Mouse (Mus musculus) layer of hippocampus, adult 9-11 months (tissue): ENCODE results near the gene Ttc17.
"Not testable (repeated sequence)": the region's sequence is repeated elsewhere in the genome, so short reads cannot be mapped to it uniquely, and the experiment has no call there.

ENCODE experiments used
- DNase-seq: peaks from one replicate; pipeline ENCODE4 v3.0.0; 2022

Ttc17 gene

DNA sequence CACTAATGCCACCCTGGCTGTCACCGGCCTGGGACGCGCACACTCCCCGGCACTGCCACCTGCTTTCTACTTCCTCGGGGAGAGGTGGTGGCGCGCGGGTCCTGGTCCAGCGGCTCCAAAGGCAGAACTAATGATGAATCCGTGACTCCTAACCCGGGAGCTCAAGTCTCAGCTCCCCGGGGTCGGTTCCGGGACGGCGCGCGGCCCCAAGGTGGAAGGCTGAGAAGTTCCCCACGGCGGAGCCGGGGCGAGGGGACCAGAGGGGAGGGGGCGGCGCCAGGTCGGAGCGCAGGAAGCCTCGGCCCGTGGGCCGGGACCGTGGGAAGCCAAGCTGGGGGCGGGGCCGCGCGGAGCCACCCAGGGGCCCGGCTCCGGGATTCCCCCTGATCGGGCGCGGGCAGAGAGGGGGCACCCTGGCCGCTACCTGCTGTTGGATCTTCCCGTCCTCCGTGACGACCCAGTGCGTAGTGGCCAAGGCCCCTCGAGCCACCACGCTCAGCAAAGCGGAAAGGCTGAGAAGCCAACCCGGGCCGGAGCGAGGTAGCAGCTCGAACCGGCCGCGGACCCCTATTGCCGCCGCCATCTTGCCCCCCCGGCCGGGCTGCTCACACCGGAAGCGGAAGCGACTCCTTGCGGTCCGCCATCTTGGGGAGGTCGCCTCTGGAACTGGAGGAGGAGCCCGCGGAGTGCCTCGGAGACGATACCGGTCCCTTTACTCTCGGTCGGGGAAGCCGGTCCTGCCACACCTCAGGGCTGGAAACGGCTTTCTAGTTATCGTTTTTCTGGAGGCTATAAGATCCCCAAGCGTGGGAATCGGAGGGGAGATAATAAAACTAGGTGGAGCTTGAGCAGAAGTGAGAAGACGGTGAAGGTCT is at the start of gene Ttc17:
Gene Ttc17, minus strand, starts transcription at position 607 of the 875 bp plus-strand sequence.
- DNase-seq: peak; percentile 87

DNA sequence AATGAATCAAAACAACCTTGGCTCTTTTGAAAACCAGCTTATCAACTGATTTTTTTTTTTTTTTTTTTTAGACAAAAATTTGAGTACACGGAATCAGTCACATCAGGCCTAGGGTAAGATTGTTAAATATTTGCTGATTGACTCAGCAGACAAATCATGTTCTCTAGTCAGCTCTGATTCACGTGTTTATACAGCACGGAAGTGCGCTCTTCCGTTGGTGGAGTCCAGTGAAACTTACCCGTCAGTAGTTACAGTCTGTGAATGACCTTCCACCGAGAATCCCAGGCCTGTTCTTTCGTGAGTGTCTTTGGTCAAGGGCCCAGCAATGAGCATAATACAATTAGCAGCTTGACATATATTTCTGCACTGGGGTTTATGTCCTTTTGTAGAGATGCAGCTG is 43.2 kb upstream of the Ttc17 start:
- DNase-seq: no peak

DNA sequence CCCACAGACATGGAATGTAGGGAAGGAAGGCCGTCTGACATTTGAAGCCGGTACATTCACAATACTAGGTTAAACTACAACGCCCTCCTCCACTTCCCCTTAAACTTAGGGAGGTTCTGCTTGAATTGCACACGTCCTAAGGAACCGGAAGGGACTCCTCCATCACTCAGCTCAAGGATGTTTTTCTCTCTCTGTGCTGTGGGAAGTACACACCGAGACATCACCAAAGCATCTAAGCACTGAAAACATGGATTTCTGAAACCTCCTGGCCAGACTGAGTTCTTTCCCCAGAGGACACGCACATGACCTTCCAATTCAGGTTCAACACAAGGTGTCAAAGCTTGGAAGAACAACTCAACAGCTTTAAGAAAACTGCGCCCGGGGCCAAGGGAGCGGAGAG is 30.5 kb upstream of the Ttc17 start:
- no peak for DNase-seq

DNA sequence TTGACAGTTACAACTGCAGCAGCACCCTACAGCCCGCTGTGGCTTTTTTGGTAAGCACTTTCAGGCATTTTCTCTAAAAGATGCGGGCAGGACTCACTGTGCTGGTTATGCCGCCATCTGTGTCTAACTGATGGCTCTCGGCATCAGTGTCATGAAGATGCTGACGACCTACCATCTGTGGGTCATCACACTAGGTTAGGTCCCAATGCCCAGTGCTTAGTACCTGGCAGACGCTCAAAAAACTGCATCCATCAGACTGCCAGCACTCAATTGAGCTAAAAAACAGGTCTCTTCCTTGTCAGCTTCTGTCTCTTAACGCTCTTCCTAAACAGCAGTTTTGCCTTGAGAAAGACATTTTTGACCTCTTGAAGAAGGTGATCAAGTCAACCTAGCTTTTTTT is 29.0 kb upstream of the Ttc17 start:
- no peak for DNase-seq

DNA sequence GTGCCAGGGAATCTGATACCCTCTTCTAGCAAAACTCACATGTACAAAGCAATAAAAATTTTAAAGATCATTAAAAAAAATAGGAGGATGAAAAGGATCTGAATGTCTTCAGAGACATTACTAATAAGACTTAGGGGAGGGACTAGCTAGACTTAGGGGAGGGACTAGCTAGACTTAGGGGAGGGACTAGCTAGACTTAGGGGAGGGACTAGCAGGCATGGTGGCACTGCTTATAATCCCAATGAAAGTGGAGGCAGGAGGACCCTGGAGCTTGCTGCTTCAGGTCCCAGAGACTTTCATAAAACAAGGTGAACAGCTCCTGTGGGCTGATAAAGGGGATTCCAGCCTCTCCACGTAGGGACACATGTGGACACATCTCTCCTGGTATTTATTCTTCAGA is 28.3 kb upstream of the Ttc17 start:
- no peak for DNase-seq

DNA sequence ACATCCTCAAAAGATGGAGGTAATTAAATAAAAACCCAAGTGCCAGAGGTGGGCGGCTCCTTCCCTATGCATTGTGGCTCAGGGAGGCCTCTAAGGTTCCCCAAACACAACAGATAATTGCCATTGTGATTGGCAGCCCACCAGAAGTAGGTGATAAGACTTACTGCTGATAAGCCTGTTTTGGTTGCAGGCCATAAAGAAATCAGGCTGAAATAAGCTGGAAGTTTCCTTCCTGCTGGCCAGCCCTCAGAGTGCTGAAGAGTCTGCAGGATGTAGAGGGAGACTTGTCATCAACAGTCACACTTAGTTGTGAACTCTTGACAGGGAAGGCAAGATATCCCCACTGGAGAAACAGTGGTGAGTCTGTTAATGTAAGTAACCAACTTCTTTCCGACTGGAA is 25.7 kb upstream of the Ttc17 start:
- no peak for DNase-seq

DNA sequence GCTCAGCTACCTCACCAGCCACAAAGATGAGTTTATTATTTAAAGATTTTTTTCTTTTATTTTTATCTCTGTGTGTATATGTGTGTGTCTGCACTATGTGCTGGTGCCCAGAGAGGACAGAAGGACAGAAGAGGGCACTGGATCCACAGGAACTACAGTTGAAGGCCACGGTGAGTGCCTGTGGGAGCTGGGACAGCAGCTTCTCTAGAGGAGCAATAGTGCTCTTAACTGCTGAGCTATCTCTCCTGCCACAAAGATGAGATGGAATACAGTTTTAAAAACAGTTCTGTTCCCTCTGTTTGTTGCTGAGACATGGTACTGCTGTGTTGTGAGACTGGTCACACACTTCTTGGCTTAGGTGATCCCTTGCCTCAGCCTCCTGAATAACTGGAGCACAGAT is 22.0 kb upstream of the Ttc17 start:
- no peak for DNase-seq

DNA sequence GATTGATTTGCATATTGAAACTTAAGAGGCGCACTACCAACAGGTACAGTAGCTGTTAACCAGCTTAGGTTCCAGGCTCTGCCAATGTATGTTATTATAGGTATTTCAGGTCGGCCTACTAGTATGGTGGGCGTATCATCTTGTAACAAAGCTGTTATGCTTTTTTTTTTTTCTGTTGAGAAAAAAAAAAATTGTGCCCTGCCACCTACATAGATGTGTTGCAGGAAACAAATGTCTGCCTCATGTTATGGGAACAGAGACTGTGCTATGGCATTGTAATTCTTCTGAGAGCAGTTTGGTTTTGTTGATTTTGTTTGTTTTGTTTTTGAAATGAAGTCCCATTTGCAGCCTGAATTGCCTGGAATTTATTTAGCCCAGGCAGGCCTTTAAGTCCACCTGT is 952 bp upstream of the Ttc17 start:
- no peak for DNase-seq

DNA sequence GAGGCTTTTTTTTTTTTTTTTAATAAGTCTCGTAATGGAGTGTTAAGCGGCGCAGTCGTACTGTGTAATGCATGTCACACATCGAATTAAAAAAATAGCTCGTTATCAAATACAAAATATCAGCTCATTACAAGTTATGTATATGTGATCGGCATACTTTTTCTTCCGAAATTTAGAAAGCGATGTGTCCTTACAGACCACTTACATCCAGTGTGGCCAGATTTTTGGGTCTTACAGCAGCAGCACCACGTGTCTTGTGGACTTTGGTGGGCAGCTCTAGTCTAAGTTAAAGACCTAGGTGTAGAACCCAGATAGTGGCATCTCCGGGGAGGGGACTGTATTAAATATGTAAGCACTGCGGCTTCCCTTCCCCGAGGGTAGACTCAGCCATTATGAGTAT is 532 bp upstream of the Ttc17 start:
- no peak for DNase-seq

DNA sequence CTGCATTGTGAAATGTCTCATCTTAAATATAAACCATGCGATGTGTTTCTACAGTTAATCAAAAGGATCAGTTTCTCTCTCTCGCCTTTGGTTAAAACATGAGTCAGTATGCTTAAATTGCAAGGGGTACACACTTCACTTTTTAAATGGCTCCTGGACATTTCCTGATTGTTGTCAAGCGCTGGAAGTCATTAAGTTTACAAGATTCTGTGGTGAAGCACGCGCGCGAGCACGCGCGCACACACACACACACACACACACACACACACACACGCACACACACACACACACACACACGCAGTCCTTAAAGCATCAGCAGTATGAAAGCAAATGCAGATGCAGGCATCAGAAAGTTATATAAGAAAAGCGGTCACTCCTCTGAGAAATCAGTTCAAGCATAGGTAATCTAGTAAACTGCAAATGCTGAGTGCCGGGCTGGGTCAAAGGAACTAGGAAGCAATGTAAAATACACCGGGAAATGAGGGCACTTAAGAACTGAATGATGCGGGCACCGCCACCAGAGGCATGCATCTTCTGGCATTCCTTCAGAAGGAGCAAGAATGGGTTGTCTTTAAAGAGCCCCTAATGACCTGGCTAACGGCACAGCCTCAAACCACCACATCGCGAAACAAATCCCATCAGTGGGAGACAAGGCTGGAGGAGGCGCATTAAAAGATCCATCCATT is 949 bp downstream of the Ttc17 start:
- no peak for DNase-seq

DNA sequence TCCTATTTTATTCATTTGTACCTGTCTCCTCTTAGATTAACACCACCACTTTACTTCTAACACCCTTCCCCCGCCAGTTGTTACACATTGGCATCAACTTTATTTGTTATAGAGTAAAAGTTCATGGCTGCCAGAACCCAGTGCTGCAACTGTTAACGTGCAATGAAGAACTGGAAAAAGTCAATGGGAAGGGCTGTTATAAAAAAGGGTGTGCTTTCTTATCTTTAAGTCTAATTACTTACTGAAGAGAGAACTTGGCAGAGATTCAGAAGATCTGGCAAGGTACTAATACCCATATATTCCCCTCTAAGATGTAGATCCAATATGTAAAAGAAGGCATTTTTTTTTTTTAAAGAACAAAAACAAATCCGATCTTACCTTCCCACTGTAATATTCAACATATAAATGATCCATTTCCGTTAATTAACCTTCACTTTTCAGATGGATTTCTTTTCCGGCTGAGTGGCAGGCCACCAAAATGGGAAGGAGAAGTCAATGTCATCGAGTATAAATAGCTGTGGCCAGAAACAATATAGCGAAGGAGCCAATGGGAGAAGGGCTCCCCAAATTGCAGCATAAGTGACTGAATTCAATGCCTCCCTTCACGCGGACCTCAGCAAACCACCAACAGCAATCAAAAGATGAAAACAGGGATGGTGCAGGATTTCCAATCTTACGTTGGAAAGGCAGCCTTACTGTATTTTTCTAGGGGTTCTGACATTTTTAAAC is 1.8 kb downstream of the Ttc17 start:
- DNase-seq: no peak

DNA sequence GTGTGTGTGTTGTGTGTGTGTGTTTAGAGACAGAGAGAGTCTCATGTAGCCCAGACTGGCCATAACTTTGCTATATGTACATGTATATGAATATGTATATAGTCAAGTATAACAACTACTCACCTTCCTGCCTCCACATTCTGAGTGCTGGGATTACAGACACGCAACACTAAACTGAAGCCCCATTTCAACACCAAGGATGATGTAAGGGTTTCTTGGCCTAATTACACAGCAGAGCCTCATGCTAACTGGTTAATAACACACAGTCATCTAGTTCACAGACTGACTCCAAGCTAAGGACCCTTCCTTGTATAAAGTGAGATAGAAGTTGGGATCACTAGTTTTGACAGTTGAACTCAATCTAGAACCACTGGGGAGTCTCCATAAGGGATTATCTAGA is 3.9 kb downstream of the Ttc17 start:
- DNase-seq: no peak

DNA sequence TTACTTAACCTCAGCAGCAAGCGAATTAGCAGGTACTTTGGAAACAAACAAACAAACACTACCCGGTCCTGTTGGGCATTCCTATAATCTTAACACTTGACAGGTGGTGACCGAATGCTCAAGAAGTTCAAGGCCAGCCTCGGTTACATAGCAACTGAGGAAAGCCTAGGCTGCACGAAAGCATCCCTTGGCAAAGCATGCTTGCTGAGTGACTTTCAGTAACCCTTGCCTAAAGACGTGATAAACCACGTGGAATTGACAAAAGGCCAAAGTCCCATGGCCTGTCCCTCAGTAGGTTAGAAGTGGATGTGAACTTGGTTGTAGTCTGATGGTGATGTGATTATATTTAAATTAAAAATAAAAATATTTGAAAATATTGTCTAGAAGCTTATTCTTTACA is 4.4 kb downstream of the Ttc17 start:
- DNase-seq: no peak

DNA sequence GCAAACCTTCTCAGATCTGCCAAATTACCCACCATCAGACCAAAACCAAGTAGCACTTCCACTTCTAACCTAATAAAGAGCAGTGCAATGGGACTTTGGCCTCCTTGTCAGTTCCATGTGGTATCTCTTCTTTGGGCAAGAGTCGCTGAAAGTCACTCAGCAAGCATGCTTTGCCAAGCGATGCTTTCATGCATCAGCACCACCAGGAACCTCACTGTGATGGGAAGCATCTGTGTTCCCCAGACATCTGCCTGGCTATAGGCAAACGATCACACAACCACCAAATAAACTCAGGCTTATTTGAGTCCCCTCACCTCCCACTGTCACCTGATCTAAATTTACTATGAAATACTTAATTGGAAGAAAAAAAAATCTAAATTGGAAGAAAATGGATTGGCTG is 5.5 kb downstream of the Ttc17 start:
- no peak for DNase-seq

DNA sequence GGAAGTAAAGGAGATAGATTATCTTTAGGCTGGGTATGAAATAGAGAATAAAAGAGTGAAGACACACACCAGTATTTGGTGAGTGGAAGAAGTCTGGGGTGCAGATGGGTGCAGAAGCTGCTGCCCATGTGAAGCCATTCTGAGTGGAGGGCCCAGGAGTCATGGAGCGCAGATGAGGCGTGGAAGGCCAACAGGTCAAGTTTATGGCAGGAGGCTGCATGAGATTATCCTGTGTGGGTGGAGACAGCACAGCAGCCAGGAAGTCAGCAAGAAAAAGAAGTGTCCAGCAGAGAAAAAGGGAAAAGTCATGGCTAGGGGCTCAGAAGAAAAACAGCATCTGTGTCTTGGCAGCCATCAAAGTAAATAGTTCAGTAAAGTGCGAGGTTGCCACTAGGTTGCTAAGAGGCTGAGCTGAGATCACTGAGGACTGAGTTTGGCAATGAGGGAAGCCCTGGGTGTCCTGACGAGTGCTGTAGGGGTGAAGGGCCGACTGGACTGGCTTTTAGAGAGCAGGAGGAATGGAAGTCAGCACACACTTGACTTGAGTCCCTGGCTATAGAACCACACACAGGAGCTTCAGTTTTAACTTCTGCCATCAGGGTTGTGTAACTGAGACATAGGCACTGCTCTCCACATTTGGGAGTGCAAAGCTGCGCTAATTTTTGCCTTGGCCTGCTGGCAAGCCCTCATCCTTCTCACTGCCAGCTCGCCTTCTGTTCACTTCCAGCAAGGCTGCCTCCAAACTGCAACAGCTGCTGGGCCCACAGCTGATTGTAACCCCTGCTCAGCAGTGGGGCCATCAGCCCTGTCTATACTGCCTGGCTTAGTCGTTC is 8.1 kb downstream of the Ttc17 start:
- DNase-seq: peak; percentile 82

DNA sequence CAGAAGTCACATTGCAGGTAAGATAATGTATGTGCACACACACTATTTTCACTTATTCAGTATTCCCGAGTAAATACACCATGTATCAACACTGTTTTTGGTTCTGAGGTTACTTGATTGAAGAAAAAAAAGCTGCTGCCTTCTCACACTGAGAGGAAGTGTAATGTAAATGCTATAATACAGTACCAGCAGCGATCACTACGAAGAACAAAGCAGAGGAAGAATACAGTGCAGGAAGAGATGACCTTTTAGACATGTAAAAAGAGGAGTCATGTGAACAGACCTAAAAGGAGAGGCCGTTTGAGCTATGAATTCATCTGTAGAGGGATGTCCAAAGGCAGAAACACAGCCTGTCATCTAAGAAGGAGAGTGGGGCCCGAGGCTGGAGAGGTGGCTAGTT is 9.0 kb downstream of the Ttc17 start:
- DNase-seq: no peak

DNA sequence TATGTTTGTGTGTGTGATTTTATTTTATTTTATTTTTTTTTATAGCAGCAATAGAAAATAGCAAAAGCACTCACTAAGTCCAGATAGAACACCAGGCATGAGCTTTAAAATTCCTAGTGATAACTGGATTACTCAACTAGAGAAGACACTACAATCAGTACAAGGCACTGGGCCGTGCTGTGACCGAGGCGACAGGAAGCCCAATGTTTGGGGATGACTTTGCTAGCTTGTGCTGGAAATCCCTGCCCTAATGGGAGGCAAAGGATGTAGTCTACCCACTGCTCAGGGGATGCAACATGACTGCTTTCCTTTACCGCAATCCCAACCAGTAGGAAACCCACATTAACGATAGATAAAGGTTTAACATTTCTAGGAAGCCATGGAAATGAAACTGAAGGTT is 10.2 kb downstream of the Ttc17 start:
- no peak for DNase-seq

DNA sequence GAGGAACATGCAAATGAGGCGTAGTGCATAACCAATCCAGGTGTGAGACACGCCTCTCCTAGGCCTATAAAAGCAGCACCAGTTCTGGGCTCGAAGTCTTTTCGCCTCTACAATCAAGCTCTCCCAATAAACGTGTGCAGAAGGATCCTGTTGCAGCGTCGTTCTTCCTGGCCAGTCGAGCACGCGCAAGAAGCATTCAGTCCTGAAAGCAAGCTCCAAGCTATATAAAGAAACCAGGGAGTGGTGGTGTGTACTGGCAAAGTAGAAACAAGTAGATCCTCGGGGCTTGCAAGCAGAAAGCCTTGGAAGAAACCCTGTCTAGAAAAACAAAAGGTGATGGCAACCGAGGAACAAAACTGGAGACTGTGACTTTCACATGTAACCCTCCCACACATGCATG is 15.4 kb downstream of the Ttc17 start:
- DNase-seq: not testable (repeated sequence)

DNA sequence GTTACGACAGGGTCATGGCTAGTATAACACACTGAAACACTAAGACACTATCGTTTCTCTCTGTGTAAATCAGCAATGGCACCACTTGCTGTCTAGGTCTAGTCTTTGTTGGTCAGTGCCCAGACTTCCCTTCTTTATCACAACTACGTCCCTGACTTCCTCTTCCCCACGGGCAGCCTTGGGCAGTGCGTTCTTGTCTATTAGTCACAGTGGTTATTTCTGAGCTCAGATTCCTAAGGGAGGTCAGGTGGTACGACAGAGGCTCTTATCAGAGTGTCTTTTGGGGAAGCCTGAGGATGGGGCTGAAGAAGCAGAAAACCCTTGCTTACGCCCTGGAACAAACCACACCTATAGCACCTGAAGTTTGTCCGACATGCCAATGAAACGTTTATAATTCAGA is 17.5 kb downstream of the Ttc17 start:
- no peak for DNase-seq

DNA sequence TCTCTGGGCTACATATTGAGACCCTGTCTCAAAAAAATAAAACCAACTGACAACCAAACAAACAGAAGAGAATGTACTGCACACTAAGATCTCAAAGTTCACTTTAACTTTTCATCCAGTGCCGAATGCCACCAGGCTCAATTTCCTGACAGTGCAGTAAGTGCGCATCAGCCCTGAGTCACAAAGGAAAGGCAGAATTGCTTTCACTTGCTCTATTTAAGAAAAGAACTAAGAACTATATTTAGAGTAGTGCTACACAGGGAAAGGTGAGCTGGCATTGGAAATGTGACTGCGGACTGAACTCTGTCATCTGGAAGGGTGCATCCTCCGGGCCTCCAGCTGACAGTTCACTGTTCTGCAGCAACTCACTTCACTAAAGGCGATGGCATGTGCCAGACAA is 18.6 kb downstream of the Ttc17 start:
- no peak for DNase-seq

DNA sequence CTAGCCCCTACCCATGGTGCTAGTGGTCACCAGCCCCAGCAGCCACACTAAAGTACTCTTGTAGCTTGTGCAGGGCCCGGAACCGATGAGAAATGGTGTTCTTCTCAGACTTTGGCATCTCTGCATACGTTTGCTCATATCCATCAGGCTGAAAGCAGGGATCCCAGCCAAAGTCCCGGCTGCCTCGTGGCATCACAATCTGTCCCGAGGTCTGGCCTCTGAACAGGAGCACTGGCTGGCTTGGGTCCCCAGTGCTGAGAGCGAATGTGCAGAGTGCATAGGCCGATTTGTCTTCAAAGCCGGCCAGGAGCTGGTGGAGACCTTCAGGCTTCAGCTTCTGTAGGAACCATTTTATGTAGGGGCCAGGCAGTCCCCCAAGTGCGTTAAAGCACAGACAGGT is 22.0 kb downstream of the Ttc17 start:
- not testable (repeated sequence) for DNase-seq

DNA sequence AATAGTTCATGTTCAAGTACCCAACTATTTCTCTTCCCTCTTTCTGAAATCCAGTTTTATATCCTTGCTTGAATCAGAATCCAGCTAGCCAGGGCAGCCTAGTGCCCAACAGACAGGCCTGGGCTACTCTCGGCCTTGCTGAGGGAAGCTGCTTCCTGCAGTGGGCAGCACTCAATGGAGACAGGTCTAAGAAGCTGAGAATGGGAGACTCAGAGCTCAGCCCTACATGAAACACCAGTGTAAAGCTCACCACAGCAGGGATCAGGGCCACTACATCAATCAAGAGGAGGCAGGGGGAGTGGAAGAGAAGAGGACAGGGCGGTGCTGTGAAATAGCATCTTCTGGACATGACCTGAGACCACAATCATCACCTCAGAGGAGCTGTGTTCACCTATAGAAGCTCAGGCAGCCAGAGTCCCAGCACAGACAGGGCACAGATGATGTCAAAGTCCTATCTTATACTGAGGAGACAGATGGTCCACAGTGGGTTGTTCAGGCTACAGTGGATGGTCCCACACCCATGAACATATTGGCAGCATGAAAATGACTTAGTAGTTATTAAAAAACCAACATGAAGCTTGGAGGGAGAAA is 25.3 kb downstream of the Ttc17 start:
- DNase-seq: no peak

DNA sequence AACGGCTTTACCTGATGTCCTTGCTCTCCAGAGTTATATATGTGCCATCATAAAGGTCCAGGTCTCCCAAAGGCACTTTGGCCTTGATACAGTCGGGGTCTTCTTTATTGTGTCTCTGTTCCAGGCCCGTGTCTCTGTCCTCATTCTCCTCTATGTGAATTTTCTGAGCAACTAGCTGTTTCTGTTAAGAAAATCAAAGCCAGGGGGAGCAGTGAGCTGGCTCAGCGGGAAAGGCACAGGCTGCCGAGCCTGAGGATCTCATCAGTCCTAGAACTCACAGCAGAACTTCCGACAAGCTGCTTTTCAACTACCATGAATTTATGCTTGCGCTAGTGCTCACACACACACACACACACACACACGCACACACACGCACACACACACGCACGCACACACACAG is 27.8 kb downstream of the Ttc17 start:
- DNase-seq: no peak
